17 mouse cellular contexts compared by ENCODE assay signal in the genomic region with DNA sequence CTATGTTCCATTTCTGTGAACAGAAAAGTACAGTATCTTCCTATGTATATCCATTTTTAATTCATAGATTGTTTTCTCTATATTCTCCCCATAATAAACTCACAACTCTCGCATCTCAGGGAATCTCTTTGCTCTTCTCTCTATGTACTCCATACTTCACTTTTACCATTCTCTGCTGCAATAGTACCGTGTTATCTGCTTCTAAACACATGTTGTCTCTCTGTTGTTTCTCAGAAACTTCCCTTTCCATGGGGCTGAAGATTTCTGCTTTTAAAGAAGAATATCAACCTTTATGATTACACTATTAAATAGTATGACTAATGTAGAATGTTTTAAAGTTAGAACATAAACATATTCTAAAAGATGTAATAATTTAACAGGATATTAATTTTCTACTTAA.
"Had no signal": no experiment of that assay in that cellular context is flagged by ENCODE, and none has a peak within 500 bp of the region (broad histone marks: within the 10 kb centered on the region; RNA-seq: fewer than 3 reads in every experiment).

No protein-coding gene starts in this region.

- H3K36me3 ChIP-seq: neural tube, embryonic 12.5 days; neural tube, embryonic 13.5 days; neural tube, embryonic 15.5 days; stomach, embryonic 15.5 days had no signal

- H3K9ac ChIP-seq: neural tube, embryonic 12.5 days; neural tube, embryonic 13.5 days; neural tube, embryonic 15.5 days; stomach, embryonic 15.5 days had no signal

- DNase-seq: retina, postnatal 1 day; right cerebral cortex, adult 18-20 months; right cerebral cortex, postnatal 14 days; right cerebral cortex, postnatal 25 days; right cerebral cortex, postnatal 4 days; spleen, adult 18-20 months; thymus, adult 18-20 months; thymus, adult 2 months; thymus, postnatal 14 days; thymus, postnatal 25 days; thymus, postnatal 36 days; thymus, postnatal 4 days had no signal

- H3K9me3 ChIP-seq: neural tube, embryonic 12.5 days; neural tube, embryonic 13.5 days; neural tube, embryonic 15.5 days; stomach, embryonic 15.5 days had no signal

- H3K4me3 ChIP-seq: neural tube, embryonic 12.5 days; neural tube, embryonic 13.5 days; neural tube, embryonic 15.5 days; stomach, embryonic 15.5 days had no signal

- H3K4me1 ChIP-seq: neural tube, embryonic 12.5 days; neural tube, embryonic 13.5 days; neural tube, embryonic 15.5 days; stomach, embryonic 15.5 days had no signal

- H3K27me3 ChIP-seq: neural tube, embryonic 12.5 days; neural tube, embryonic 13.5 days; neural tube, embryonic 15.5 days; stomach, embryonic 15.5 days had no signal

- H3K27ac ChIP-seq: neural tube, embryonic 12.5 days; neural tube, embryonic 13.5 days; neural tube, embryonic 15.5 days; stomach, embryonic 15.5 days; stomach, postnatal 0 days had no signal
